Mouse (Mus musculus): ENCODE results near the gene Wnk1.

Wnk1 gene

DNA sequence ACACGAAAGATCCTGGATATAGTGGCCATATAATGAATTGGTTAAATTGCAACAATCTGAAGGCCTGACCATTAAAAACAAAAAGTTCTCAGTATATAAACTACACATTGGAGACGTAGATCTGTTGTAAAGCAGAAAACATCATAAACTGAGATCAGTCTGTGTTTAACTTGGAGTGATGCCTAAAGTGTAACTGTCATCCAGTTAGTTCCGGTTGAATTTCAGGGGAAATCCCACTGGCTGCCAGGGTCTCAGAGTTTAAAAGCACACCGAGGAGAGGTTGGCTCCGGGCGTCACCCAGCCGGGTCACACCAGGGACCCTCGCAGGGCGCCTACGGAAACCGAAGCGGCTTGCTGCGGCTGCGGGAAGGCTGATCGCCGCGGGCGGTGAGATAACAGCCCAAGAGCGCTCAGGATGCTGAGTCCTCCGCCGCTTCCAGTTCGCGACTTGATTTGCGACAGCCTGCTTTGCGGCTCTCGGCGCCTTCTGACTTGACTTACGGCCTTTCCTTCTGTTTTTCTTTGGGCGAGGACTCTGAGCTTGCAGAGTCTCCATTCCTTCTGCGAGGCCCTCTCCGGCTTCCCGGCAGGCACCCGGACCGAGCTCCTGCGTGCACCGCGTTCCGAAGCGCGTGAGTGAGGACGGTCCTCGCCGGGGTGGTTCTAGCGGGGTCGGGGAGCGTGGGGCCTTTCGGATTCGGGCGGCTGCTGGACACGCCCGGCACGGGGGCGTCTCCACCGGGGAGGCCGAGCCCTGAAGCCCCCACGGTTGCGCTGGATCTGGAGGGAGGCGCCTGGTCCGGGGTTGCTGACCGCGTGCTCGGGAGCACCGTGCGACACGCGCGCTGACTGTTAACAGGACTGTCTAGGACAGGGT is 136.0 kb downstream of the Wnk1 start, which contains the start of gene Rad52:
Gene Rad52 (plus strand): TSS at position 495 of the 877 bp plus-strand sequence.
- DNase-seq, result peak; percentile 91

GRCm38 (mm10) chr6:119892711-119893110 is 145.8 kb downstream of the Wnk1 start:
- no peak for DNase-seq

DNA sequence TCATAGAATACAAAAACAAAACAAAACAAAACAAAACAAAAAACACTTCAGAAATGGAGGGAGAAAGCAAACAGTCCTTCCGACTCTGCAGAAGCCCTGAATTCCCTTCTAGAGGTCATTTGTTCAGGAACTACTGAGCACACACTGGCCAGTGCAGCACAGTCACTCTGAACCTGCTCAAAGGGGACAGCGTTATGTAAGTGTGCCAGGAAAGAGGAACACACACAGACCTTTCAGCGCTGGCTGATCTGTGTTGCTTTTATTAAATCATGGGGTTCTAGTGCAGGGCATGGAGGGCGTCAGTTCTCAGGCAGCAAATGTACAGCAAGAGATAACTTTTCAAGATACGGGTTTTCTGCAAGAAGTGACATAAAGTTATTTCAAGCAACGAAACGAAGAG is 155.3 kb downstream of the Wnk1 start:
- no peak for DNase-seq
